Mouse (Mus musculus) right cerebral cortex, adult 2 months (tissue): ENCODE measurements around the gene Arpc1b.

ENCODE experiments used
- DNase-seq, 2 experiments: peaks; one replicate each; pipeline ENCODE4 v3.0.0; 2021 to 2022; ENCODE audit warnings: low spot score in 2 of 2

Gene Arpc1b

DNA sequence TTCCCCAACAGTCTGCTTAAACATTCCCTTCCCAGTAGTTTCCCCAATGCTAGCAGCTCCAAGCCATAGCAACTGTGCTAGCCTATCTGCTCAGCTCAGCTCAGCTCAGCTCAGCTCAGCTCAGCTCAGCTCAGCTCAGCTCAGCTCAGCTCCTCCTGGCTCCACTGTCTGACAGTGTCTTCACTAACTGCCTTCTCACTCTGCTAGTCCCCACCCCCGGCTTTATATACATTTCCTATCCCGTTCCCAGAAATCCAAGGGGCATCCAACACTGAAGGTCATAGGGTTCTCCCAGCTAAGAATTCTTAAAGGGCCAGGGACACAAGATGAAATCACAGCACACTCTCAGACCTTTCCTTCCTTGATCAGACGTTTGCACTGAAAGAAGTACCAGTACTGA, 50.7 kb downstream of the Arpc1b start:
- no peak for DNase-seq

GRCm38 (mm10) chr5:145165184-145165583, 51.2 kb downstream of the Arpc1b start:
- no peak for DNase-seq

DNA sequence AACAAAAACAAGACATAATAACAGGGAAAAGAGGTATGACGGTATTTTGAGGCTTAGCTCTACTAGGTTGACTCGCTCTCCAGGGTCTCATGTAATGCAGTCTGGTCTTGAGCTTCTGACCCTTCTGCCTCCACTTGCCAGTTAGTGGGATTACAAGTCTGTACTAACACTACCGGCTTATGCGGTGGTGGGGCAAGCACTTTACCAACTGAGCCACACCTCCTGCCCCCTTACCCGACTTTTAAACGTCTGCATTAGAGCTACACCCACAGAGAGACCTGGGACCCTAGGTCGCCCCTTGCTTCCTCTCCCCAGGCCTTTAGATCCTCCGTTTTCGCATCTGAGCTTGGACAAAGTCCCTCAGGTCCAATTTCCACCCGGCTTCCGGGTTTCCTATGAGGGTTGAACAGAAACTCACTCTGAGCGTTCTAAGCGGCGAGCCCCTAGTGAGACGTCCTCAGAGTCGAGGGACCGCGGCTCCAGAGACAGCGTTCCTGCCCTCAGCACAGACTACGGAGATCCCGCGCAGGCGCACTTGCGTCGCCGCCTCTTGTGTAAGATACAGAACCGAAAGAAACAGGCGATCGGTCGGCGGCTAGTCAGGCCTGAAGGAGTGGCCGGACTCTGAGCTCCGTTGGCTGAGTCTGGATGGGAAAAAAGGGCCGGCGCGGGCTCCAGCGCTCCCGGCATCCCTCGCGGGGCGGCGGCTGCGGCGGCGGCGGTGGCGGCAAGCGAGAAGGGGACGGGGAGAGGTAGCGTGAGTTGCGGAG, 52.7 kb downstream of the Arpc1b start, which contains the start of the genes Ptcd1 and Cpsf4:
Gene Ptcd1, minus strand, starts transcription at position 573 of the 770 bp plus-strand sequence.
Gene Cpsf4, plus strand, starts transcription at position 678 of the 770 bp plus-strand sequence.
- DNase-seq = peak; percentile 100

DNA sequence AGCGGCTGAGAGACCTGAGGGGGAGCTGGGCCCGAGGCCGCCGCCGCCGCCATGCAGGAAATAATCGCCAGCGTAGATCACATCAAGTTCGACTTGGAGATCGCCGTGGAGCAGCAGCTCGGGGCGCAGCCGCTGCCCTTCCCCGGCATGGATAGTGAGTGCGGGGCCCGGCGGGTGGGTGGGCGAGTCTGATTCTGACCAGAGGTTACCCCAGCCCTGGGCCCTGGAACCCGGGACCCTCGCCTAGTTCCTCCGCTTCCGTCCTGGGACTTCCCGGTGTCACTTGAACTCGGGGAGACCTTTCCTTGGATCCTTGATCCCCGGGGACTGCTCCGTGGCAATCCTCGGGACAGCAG, 53.3 kb downstream of the Arpc1b start:
- no peak for DNase-seq

GRCm38 (mm10) chr5:145178461-145178980, 64.5 kb downstream of the Arpc1b start:
- no peak for DNase-seq
